Mouse (Mus musculus) ES-E14 (cell line): Measurements from ENCODE around the gene 2310061I04Rik.

Experiments
- CHD2 ChIP-seq: IDR thresholded peaks from 2 replicates; pipeline ENCODE4 v1.6.1; 2014; ENCODE audit warnings: mild to moderate bottlenecking, low read depth, low read length, inconsistent platforms
- MAFK ChIP-seq: IDR thresholded peaks from 2 replicates; pipeline ENCODE4 v1.6.1; 2014; ENCODE audit warnings: mild to moderate bottlenecking, low read depth, low read length, inconsistent platforms; ENCODE audit not compliant: insufficient read depth
- ZC3H11A ChIP-seq: IDR thresholded peaks from 2 replicates; pipeline ENCODE4 v1.6.1; 2012; ENCODE audit warnings: low read depth, mild to moderate bottlenecking, inconsistent platforms, low read length, borderline replicate concordance

DNA sequence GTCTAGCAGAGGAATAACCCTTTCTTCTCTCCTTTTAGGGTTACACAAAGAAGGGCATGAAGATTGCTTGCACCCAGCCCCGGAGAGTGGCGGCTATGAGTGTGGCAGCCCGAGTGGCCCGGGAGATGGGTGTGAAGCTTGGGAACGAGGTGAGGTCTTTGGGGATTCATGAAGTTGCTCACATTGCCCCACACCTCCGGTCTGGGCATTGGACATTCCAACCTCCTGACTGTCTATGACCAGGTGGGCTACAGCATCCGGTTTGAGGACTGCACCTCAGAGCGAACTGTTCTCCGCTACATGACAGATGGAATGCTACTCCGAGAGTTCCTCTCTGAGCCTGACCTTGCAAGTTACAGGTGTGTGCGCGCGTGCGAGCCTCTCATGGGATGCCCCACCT lies 13.5 kb downstream of the 2310061I04Rik start:
- no peak for TF ChIP-seq CHD2
- no peak for TF ChIP-seq ZC3H11A
- no peak for TF ChIP-seq MAFK
